Mouse (Mus musculus) intestine, embryonic 14.5 days (tissue): ENCODE data around the gene Cdk11b. TPM values are rescaled to one million over a fixed set of nuclear protein-coding genes. Genes with fewer than 3 reads are reported as not detected.
"Not testable (repeated sequence)": the region's sequence is repeated elsewhere in the genome, so short reads cannot be mapped to it uniquely, and the experiment has no call there.

Experiments used
- ATAC-seq: fragments of 200-750 bp; cut with Nextera tagmentation; replicated peaks from 2 replicates; pipeline ENCODE4 v1.8.0; 2017; ENCODE audit warnings: low read depth, moderate number of reproducible peaks, moderate TSS enrichment, moderate library complexity; ENCODE audit not compliant: low FRiP score, low TSS enrichment
- DNase-seq: peaks from one replicate; pipeline ENCODE4 v3.0.0-alpha.2; 2018; ENCODE audit warnings: low spot score
- H3K27ac ChIP-seq: fragments of 300-500 bp; sonication (generic); 2 replicates; pipeline ENCODE4 v1.5.1; 2014; ENCODE audit warnings: low read depth, mild to moderate bottlenecking, control low read depth
- H3K27me3 ChIP-seq: fragments of 300-500 bp; sonication (generic); replicated peaks from 2 replicates; pipeline ENCODE4 v1.6.1; 2014; ENCODE audit warnings: low read length, control low read depth; ENCODE audit not compliant: control insufficient read depth, insufficient read depth
- H3K36me3 ChIP-seq: fragments of 300-500 bp; sonication (generic); 2 replicates; pipeline ENCODE4 v1.6.1; 2014; ENCODE audit warnings: low read length, control low read depth; ENCODE audit not compliant: control insufficient read depth, insufficient read depth
- H3K4me1 ChIP-seq: fragments of 300-500 bp; sonication (generic); replicated peaks from 2 replicates; pipeline ENCODE4 v1.6.1; 2014; ENCODE audit warnings: low read length, control low read depth, mixed read lengths; ENCODE audit not compliant: control insufficient read depth, insufficient read depth
- H3K4me2 ChIP-seq: fragments of 300-500 bp; sonication (generic); 2 replicates; pipeline ENCODE4 v1.6.1; 2014; ENCODE audit warnings: low read length
- H3K4me3 ChIP-seq: fragments of 300-500 bp; sonication (generic); 2 replicates; pipeline ENCODE4 v1.5.1; 2014; ENCODE audit warnings: low read depth, low read length, control low read depth, mixed read lengths
- H3K9ac ChIP-seq: fragments of 300-500 bp; sonication (generic); 2 replicates; pipeline ENCODE4 v1.6.1; 2014; ENCODE audit warnings: mild to moderate bottlenecking, low read length
- H3K9me3 ChIP-seq: fragments of 300-500 bp; sonication (generic); 2 replicates; pipeline ENCODE4 v1.6.1; 2016; ENCODE audit warnings: low read length, control low read depth; ENCODE audit not compliant: control insufficient read depth
- WGBS: fragments of 180-500 bp; shearing (Covaris S2); extraction: QIAGEN DNeasy Blood & Tissue Kit; methylation state at CpG from one replicate; pipeline ENCODE4 v1.1.7; 2014; 5-methylcytosine and 5-hydroxymethylcytosine counted together
- polyA plus RNA-seq: library from polyadenylated mRNA; unstranded; fragments of >200 nt; fragmentation: Nextera tagmentation; extraction: Ambion mirVana; gene quantifications from 2 replicates; pipeline ENCODE4 v1.2.1, GENCODE M21; 2014

Cdk11b gene
- polyA plus RNA-seq, 1 experiment from 2014 or later = 52.6 TPM

DNA sequence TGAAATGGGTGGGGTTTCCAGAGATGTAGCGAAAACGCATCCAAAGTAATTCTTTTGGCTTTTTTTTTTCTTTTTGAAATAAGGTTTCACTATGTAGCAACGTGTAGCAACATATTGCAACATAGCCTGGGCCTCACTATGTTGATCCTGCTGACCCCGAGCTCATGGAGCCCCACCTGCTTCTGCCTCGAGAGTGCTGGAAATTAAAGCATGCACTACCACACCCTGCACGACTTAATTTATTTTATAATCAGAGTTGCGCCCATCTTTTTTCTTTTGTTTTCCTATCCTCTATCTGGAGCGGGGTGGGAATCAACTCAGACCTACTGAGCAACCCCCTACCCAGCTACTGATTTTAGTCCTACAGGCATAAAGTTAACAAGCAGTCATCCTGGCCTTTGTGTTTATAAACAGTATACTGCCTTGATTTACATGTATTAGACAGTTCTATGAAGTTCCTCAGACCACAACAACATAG is 45.0 kb downstream of the Cdk11b start:
- Histone ChIP-seq H3K9ac (peak overlapping the region; percentile 38), H3K27ac (0 out of 2 replicates have a peak overlapping the region, but pooled peaks have one; percentile 57), H3K4me2 (peak overlapping the region; percentile 88), H3K4me3 (peak overlapping the region; percentile 82), H3K36me3 (peaks cover 14% of the 10 kb centered on the region), H3K4me1 (peaks cover 6% of the 10 kb centered on the region; the same call in 1 of the 2 replicates), H3K9me3 (no peaks in the 10 kb centered on the region), H3K27me3 (no peaks in the 10 kb centered on the region)
- under 1% methylated on average over 8 of the region's 8 CpGs for WGBS
- ATAC-seq (peak; percentile 43; the same call in 1 of the 2 replicates), DNase-seq (no peak)

GRCm38 (mm10) chr4:155670236-155670635 is 45.6 kb downstream of the Cdk11b start:
- H3K4me3 ChIP-seq, ATAC-seq, H3K27me3 ChIP-seq, H3K4me1 ChIP-seq, H3K9ac ChIP-seq, H3K9me3 ChIP-seq, DNase-seq, H3K27ac ChIP-seq, H3K4me2 ChIP-seq: not testable (repeated sequence)
- H3K36me3 ChIP-seq = peaks cover 12% of the 10 kb centered on the region
- 62% methylated on average over 4 of the region's 4 CpGs for WGBS

GRCm38 (mm10) chr4:155672082-155672481 is 47.4 kb downstream of the Cdk11b start:
- Histone ChIP-seq H3K4me1 (peaks cover 6% of the 10 kb centered on the region; the same call in 1 of the 2 replicates), H3K36me3 (no peaks in the 10 kb centered on the region), H3K27ac (no peak overlapping the region), H3K4me2 (no peak overlapping the region), H3K9me3 (no peaks in the 10 kb centered on the region), H3K9ac (no peak overlapping the region), H3K4me3 (no peak overlapping the region), H3K27me3 (no peaks in the 10 kb centered on the region)
- no peak for DNase-seq
- 55% methylated on average over 2 of the region's 2 CpGs for WGBS
- no peak for ATAC-seq

GRCm38 (mm10) chr4:155675991-155676390 is 51.3 kb downstream of the Cdk11b start:
- H3K4me2 ChIP-seq = no peak overlapping the region
- DNase-seq = no peak
- no peaks in the 10 kb centered on the region for H3K9me3 ChIP-seq
- WGBS = 84% methylated on average over 2 of the region's 2 CpGs
- H3K4me1 ChIP-seq = no peaks in the 10 kb centered on the region
- no peak overlapping the region for H3K9ac ChIP-seq
- no peaks in the 10 kb centered on the region for H3K36me3 ChIP-seq
- H3K4me3 ChIP-seq = no peak overlapping the region
- H3K27me3 ChIP-seq = no peaks in the 10 kb centered on the region
- no peak overlapping the region for H3K27ac ChIP-seq
- ATAC-seq = no peak

DNA sequence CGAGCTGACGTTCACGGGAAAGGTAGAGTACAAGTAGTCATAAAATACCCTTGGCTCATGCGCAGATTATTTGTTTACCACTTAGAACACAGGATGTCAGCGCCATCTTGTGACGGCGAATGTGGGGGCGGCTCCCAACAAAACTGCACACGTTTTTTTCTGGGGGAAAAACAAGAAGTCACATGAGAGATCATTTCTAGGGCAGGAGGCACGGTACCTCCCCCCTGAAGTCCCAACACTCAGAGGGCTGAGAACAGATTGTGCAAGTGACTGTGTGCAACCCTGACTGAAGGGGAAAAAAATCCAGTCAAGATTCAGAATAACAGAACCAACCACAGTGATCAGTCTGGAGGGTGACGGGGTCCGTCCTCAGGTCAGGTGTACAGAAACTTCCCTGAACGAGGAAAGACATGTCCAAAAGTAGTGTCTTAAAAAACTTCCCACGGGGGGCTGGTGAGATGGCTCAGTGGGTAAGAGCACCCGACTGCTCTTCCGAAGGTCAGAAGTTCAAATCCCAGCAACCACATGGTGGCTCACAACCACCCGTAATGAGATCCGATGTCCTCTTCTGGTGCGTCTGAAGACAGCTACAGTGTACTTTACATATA is 59.1 kb downstream of the Cdk11b start:
- not testable (repeated sequence) for H3K36me3 ChIP-seq, ATAC-seq
- 88% methylated on average over 15 of the region's 19 CpGs for WGBS

DNA sequence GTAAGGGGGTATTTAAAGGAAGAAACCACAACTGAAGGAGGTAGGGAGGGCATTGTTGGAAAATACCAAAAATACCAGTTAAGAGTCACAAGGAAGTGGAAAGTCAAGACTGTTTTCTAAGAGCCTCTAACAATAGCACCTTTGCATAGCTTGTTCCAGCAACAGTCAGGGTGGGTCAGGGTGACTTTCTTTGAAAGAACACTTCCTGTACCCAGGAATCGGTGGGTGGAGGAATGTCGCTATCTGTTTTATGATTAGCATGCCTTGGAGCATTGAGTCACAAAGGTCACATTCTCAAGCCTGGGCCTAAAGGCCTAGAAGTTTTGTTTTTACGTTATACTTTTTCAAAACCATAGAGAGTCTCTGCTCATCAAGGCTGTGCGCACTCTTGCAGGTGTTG is 63.1 kb downstream of the Cdk11b start:
- H3K27ac ChIP-seq, ATAC-seq, DNase-seq, H3K27me3 ChIP-seq, H3K9me3 ChIP-seq, H3K4me1 ChIP-seq, H3K4me2 ChIP-seq, H3K36me3 ChIP-seq, H3K4me3 ChIP-seq, H3K9ac ChIP-seq: not testable (repeated sequence)
- WGBS = 78% methylated on average over 4 of the region's 4 CpGs

More for the DNA sequence above, 59.1 kb downstream of the Cdk11b start:
- DNase-seq, H3K4me1 ChIP-seq, H3K27ac ChIP-seq, H3K4me3 ChIP-seq, H3K4me2 ChIP-seq, H3K9ac ChIP-seq, H3K27me3 ChIP-seq, H3K9me3 ChIP-seq: not testable (repeated sequence)

GRCm38 (mm10) chr4:155690571-155691375 is 66.1 kb downstream of the Cdk11b start:
- 80% methylated on average over 12 of the region's 12 CpGs for WGBS
- DNase-seq = no peak
- no peak for ATAC-seq
- Histone ChIP-seq H3K27ac (no peak overlapping the region), H3K36me3 (no peaks in the 10 kb centered on the region), H3K27me3 (0 out of 2 replicates have a peak, but pooled peaks cover 2% of the 10 kb centered on the region), H3K9ac (no peak overlapping the region), H3K9me3 (no peaks in the 10 kb centered on the region), H3K4me3 (no peak overlapping the region), H3K4me1 (peaks cover 9% of the 10 kb centered on the region), H3K4me2 (no peak overlapping the region)

DNA sequence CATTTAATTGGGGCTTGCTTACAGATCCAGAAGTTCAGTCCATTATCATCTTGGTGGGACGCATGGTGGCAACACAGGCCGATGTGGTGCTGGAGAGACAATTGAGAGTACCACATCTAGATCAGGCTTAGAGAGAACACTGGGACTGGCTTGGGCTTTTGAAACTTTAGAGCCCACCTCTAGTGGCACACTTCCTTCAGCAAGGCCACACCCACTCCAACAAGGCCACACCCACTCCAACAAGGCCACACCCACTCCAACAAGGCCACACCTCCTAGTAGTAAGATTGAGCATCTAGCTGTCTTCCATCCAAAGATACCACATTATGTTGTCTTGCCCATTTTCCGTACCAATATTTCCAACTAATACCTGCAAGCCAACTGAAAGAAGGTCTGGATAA is 67.8 kb downstream of the Cdk11b start:
- Histone ChIP-seq H3K9me3 (no peaks in the 10 kb centered on the region), H3K4me2 (no peak overlapping the region), H3K4me1 (peaks cover 15% of the 10 kb centered on the region), H3K9ac (no peak overlapping the region), H3K27ac (no peak overlapping the region), H3K27me3 (0 out of 2 replicates have a peak, but pooled peaks cover 2% of the 10 kb centered on the region), H3K36me3 (no peaks in the 10 kb centered on the region), H3K4me3 (no peak overlapping the region)
- ATAC-seq (no peak), DNase-seq (no peak)
- WGBS = 97% methylated on average over 3 of the region's 3 CpGs
